Mouse (Mus musculus): ENCODE measurements around the gene Cd3d.

The Cd3d gene

GRCm38 (mm10) chr9:44993268-44993667 is 11.7 kb downstream of the Cd3d start:
- DNase-seq (ENCODE audit: low spot score): no peak

DNA sequence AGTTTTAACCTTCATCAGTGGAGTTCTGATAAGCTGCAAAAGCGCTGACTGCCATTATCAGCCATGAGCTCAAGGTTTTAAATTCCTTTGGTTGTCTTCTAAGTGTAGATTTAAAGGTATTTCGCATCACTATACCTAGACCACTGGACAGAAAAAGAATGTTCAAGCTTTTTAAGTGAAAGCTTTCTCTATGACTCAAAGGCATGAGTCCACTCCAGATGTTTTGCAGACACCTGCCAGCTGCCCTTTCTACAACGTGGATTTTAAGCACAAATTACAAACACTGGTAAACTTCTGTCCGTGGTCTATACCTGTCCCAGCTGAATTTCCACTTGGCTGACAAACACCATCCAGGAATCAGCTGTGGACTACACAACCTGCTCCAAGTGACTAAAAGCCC is 13.4 kb downstream of the Cd3d start:
- DNase-seq (ENCODE audit: low spot score): no peak

- no peak for DNase-seq (ENCODE audit: low spot score)
Measured at GRCm38 (mm10) chr9:44996590-44996989, 15.0 kb downstream of the Cd3d start.

- DNase-seq (ENCODE audit: low spot score): no peak
Measured at GRCm38 (mm10) chr9:44998138-44998537, 16.6 kb downstream of the Cd3d start.

GRCm38 (mm10) chr9:44999171-44999570 is 17.6 kb downstream of the Cd3d start:
- no peak for DNase-seq (ENCODE audit: low spot score)

DNA sequence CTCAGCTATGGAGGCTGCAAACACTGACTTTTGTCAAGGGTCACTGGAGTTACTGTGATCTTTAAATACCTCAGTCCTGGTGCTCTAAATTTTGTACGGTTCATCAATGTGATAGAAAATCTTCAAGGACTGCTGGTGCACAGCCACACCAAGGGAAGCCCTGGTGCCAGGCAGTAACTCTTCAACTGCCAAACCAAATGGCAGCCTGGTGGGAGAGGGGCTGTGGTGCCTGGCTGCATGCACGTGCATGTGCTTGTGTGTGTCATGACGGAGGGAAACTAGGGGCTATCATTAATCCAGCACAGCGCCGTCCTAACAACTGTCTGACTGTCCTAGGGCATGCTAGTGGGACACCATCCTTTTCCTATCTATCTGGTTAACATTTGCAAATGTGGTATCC is 18.2 kb downstream of the Cd3d start:
- no peak for DNase-seq (ENCODE audit: low spot score)

GRCm38 (mm10) chr9:45000249-45000648 is 18.7 kb downstream of the Cd3d start:
- DNase-seq (ENCODE audit: low spot score): no peak

GRCm38 (mm10) chr9:45007404-45007803 is 25.8 kb downstream of the Cd3d start:
- no peak for DNase-seq (ENCODE audit: low spot score)

GRCm38 (mm10) chr9:45008342-45008741 is 26.8 kb downstream of the Cd3d start:
- no peak for DNase-seq (ENCODE audit: low spot score)

DNA sequence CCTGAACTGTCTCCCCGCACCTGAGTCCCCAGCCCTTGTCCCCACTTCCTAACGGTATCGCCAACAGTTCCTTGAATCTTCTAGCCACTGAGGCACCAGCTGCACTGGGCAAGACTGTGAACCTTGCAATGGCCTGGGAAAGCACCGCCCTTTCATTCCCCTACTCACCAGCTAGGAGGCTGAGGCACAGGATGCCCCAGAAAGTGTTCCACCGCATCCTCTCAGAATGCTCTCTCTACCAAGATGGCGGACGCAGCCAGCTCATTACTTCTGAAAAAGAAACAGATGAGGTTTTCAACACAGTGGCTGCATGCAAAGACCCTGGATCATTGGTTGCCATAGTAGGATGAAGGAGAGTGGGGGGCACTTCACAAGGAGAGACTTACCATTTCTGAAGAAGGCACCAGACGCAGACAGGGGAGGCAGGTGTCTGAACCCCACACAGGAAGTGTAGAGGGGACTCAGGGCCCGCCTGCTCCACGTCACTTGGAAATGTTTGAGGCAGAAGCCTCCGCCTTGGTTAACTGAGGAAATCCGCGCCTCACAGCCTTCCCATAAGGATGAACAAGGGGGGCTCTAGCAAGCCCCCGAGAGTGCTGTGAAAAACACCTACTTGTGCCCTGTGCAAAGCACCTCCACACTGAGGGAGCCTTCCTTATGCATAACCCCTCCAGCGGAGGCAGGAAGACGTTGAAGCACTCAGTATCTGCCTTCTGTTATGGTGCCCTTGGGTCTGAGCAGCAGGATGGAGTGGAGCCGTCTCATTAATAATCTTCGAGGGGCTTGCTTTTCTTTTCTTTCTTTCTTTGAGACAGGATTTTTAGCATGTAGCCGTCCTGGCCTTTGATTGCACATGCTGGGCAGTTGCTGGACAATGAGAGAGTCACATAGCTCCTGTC is 27.8 kb downstream of the Cd3d start, which contains the start of gene Cd3e:
Cd3e (minus strand) TSS at position 448 of the 899 bp plus-strand sequence.
- DNase-seq (ENCODE audit: low spot score): no peak

DNA sequence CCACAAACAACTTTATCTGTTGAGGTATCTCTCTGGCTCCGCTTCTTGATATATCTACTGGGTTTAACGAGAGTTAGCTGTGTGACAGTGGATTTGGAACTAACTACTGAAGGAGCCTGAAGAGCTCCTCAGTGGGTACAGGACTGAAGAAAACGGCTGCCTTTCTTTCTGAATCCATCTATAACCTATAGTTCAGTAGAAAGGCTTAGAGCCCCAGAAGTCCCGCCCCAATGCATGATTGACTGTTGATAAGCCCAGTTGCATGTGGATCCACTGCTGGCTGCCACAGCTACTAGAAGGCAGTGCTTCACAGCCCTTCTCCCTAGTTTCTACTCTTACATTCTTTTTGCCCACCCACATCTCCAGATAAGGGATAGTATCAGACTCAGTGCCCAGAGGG is 28.9 kb downstream of the Cd3d start:
- DNase-seq (ENCODE audit: low spot score): no peak

DNA sequence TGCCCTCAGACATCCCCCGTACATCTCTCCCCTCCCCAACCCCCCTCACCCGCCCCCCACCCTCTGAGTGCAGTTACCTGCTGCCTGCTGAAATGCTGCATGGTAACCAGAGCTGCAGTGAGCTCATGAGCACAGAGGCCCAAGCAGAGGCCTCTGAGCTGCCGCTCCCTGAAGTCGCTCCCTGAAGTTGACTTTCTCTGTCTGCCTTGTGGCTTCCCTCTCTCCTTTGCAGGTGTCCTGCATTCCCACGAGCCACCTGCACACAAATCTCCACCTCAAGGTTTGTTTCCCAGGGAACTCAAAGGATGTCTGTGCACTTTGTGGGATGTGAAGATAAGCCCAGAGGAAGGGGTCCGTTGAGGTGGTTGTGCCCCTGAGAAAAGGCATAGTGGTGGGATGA is 29.7 kb downstream of the Cd3d start:
- no peak for DNase-seq (ENCODE audit: low spot score)

DNA sequence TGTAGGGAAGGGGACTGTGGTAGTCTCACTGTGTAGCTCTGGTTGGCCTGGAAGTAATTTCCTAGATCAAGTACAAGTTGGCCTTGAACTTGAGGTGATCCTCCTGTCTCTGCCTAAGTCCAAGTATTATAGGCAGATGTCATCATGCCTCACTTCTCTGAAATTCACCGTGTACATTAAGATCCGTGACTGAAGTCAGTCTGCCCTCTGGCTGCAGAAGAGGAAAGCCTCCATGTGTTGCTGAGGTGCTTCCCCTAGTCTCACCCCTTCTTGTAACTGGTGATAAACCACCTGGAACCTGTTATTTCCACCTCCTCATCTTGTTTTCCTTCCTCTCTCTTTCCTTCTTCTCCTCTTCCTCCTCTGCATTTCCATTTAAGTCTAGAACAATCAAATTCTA is 33.3 kb downstream of the Cd3d start:
- DNase-seq (ENCODE audit: low spot score): no peak

GRCm38 (mm10) chr9:45015841-45016240 is 34.3 kb downstream of the Cd3d start:
- DNase-seq (ENCODE audit: low spot score): no peak

DNA sequence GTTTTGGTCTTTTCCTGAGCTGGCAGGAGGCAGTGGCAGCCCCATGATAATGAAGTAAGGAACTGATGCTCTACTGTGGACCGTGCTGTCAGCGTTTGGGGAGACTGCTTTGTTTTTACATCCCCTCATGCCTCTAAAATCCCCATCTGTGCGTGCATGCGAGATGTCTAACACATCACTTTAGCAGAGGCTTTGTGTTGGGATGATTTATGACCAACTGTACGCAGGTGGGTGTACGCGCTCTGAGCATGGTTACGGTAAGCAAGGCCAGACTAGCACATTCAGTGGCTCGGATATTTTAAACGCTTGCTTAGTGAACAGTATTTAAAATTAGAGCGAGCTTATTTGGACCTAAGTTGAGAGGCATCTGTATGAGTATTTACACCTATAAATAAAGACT is 36.4 kb downstream of the Cd3d start:
- no peak for DNase-seq (ENCODE audit: low spot score)

DNA sequence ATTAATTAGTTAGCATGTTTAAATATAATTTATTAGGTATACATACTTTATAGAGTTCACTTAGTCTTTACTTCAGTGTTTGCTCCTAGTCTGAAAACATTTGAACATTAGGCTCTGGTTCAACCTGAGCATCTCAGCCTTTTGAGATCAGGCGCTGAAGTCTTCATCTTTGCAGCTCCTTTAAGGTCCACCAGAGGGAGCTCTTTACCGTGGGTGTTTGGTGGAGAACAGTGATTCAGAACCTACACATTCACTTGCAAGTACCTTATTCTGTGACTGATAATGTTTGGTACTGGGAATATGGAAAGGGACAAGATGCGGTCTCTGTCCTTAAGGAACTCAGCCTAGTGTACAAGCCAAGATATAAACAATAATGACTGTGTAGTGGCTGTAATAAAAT is 41.2 kb downstream of the Cd3d start:
- no peak for DNase-seq (ENCODE audit: low spot score)

DNA sequence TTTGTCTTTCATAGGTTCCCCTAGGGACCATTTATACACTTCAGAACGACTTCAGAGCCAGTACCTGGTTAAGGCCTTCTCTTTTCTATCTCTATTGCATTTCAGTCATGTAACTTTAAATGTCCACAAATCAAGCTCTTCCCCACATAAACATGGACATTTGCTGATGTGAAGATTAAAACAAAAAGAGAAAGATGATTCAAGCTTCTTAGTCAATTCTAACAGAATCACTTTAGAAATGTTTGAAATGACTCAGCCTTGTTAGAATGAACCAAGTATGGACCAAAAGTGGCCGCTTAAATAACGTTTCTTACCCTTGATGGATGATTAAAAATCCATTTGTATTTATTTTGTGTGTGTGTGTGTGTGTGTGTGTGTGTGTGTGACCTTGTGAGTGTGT is 42.1 kb downstream of the Cd3d start:
- DNase-seq (ENCODE audit: low spot score): no peak

DNA sequence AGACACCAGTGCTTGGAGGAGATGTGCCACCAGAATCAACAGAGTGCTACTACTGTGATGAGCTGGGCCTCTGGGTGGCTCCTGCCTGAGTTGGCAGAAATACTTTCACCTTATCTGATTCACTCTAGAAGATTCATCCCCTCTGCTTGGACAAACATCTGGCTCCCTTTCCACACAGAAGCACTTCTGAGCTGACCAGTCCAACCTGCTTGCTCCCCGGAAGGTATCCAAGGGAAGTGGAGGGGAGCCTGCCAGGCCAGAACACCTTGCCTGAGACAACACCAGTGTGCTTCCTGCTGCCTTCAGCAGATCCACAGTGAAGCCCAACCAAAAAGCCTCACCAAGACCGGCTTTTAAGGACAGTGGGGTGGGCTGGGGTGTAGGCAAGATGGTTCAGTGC is 42.6 kb downstream of the Cd3d start:
- DNase-seq (ENCODE audit: low spot score): no peak

GRCm38 (mm10) chr9:45027376-45027775 is 45.8 kb downstream of the Cd3d start:
- no peak for DNase-seq (ENCODE audit: low spot score)

DNA sequence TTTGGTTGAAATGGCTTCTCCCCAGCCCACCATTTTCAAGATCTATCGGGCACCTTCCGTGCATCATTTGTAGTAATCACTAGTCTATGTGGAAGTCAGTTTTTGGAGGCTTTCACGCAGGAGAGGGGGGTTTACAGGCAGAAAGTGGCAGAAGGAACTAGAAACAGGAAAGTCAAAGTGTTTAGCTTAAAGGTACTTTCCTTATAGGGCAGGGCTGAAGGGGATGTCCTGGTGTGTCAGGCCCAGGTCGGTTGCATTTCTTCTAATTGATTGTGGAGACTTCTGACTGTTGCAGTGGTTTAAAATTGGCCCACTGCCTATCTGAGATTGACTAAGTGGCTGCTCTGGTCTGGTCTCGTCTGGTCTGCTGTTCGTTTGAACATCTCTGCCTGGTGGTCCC is 48.8 kb downstream of the Cd3d start:
- no peak for DNase-seq (ENCODE audit: low spot score)

DNA sequence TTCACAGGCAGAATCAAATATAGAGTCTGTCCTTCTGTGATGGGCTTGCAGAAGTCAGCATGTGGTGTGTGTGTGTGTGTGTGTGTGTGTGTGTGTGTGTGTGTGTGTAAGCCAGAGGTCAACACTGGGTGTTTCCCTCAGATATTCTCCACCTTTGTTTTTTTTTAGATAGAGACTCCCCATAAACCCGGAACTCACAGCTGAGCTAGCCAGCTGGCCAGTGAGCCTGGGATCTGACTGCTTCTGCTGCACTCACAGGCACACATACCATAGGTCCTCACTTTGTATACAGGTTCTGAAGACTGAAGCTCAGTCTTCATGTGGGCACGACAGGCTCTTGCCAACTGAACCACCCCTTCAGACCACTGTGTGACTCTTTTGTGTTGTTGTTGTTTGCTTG is 50.7 kb downstream of the Cd3d start:
- DNase-seq (ENCODE audit: low spot score): no peak

DNA sequence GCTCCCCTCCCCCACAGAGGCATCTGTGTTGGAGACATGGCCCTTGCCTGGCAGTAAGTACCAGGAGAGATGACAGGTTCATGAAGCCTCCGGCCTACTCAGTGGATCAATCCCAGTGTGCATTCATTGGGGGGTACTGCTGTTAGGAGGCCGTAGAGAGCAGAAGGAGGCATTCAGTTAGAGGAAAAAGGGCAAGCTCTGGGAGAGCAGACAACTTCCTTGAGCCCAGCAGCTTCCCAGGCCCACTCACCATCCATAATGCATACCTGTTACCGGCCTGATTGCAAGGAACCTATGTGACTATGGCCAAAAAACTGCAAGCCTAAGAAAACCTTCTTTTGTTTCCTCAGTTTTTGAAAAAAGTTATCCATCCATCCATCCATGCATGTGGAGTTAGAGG is 52.9 kb downstream of the Cd3d start:
- no peak for DNase-seq (ENCODE audit: low spot score)
